Mouse (Mus musculus) layer of hippocampus, postnatal 25 days (tissue): ENCODE results near the gene Snrpa1. TPM values are rescaled to one million over a fixed set of nuclear protein-coding genes. Genes with fewer than 3 reads are reported as not detected.

Source experiments
- DNase-seq, 2 experiments: peaks; one replicate each; pipeline ENCODE4 v3.0.0; 2022; ENCODE audit warnings: mixed read lengths in 2 of 2, low spot score in 1 of 2; ENCODE audit errors: extremely low spot score in 1 of 2
- total RNA-seq, 2 experiments: library from RNA; stranded (reverse); gene quantifications; 2 replicates each; pipeline ENCODE4 v1.2.3; 2021

Gene Snrpa1
- total RNA-seq, 2 experiments from 2014 or later = 36.8 to 37.5 TPM

GRCm38 (mm10) chr7:66079364-66080230 is 20.8 kb downstream of the Snrpa1 start, which contains the start of gene Selenos:
Gene Selenos (plus strand): TSS chr7:66079649.
- DNase-seq = peak; percentile 80 to 86

GRCm38 (mm10) chr7:66080231-66080613 is 21.4 kb downstream of the Snrpa1 start:
- no peak for DNase-seq

- DNase-seq = no peak
These were observed 25.0 kb downstream of the Snrpa1 start for GRCm38 (mm10) chr7:66083757-66084156.

- DNase-seq = no peak
These were observed 25.7 kb downstream of the Snrpa1 start for GRCm38 (mm10) chr7:66084546-66084945.

GRCm38 (mm10) chr7:66087652-66088051 is 28.8 kb downstream of the Snrpa1 start:
- DNase-seq = no peak

- no peak for DNase-seq
These were observed 29.3 kb downstream of the Snrpa1 start for GRCm38 (mm10) chr7:66088077-66088476.

GRCm38 (mm10) chr7:66090676-66091190 is 31.9 kb downstream of the Snrpa1 start:
- no peak for DNase-seq

- DNase-seq = no peak
These were observed 32.8 kb downstream of the Snrpa1 start for GRCm38 (mm10) chr7:66091553-66091952.

- no peak for DNase-seq
These were observed 33.9 kb downstream of the Snrpa1 start for GRCm38 (mm10) chr7:66092656-66093055.

GRCm38 (mm10) chr7:66094141-66094540 is 35.3 kb downstream of the Snrpa1 start:
- no peak for DNase-seq

GRCm38 (mm10) chr7:66098803-66099202 is 40.0 kb downstream of the Snrpa1 start:
- no peak for DNase-seq

- no peak for DNase-seq
These were observed 43.1 kb downstream of the Snrpa1 start for GRCm38 (mm10) chr7:66101866-66102265.

GRCm38 (mm10) chr7:66104531-66104930 is 45.7 kb downstream of the Snrpa1 start:
- DNase-seq = no peak

GRCm38 (mm10) chr7:66105771-66106170 is 47.0 kb downstream of the Snrpa1 start:
- no peak for DNase-seq

- no peak for DNase-seq
These were observed 47.8 kb downstream of the Snrpa1 start for GRCm38 (mm10) chr7:66106581-66107056.

GRCm38 (mm10) chr7:66107206-66107605 is 48.4 kb downstream of the Snrpa1 start:
- DNase-seq = no peak

- DNase-seq = no peak
These were observed 49.1 kb downstream of the Snrpa1 start for GRCm38 (mm10) chr7:66107930-66108329.

- DNase-seq = peak; percentile 84 to 93
These were observed 50.4 kb downstream of the Snrpa1 start, which contains the start of gene Chsy1 for GRCm38 (mm10) chr7:66108961-66109854. Gene Chsy1 (plus strand): TSS chr7:66109515.

GRCm38 (mm10) chr7:66109855-66110635 is 51.2 kb downstream of the Snrpa1 start:
- peak; percentile 24 to 41 for DNase-seq

- DNase-seq = no peak
These were observed 51.9 kb downstream of the Snrpa1 start for GRCm38 (mm10) chr7:66110636-66111112.
